Mouse (Mus musculus): ENCODE results near the gene Hspa1a.

DNA sequence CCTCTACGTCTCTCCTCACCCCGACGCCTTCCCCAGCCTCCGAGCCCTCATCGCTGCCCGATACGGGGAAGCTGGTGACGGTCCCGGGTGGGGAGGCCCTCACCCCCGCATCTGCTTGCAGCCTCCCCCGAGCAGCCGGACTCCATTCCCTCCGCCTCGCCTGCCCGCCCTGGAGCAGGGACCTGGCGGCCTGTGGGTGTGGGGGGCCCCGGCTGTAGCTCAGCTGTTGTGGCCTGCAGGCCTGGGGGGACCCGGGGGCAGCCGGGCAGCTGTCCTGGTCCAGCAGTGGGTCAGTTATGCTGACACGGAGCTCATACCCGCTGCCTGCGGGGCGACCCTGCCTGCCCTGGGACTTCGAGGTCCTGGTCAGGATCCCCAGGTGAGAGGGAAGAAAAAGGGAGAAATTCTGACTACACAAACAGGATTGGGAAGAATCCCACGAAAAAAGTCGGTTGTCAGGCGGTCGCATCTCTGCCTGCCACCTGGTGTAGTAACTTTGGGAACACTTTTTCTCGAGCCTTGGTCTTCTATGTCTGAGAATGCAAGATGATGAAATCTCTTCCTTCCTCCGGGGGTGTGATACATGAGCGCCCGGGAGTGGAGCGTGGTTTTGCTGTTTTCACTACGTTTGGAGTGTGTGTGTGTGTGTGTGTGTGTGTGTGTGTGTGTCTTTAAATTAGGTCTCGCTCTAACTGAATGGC, 29.6 kb upstream of the Hspa1a start:
- TF ChIP-seq CTCF (IDR thresholded peaks at IDR 0.05; ENCODE audit: control insufficient read depth, insufficient read depth, insufficient replicate concordance, low read depth, low read length) (no peak), POLR2A (IDR thresholded peaks at IDR 0.05; ENCODE audit: control insufficient read depth, low read depth, low read length) (no peak)
